Mouse (Mus musculus): ENCODE results near the gene Olfr1040.
"Not testable (repeated sequence)": the region's sequence is repeated elsewhere in the genome, so short reads cannot be mapped to it uniquely, and the experiment has no call there.

Olfr1040 gene

DNA sequence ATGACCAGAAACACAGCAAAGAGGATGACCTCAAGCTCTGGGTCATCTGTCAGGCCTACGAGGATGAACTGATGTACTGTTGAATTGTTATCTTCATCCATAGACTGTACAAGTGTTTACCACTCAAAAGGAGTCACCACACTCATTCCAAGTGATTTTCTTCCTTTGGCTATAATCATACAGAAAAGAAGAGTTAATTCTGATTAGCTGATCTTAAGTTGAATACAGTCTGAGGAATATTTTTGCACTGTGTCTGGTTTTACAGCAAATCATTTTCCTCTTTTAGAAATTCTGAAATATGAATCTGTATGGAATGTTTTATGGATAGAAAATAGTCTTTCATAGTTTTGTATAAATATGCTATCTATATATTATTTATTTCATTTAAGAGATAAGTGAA, at the start of gene Olfr1040:
Gene Olfr1040, minus strand, starts transcription at position 101 of the 400 bp plus-strand sequence.
- DNase-seq (ENCODE audit: low spot score): no peak

GRCm38 (mm10) chr2:86195863-86196262, 49.3 kb upstream of the Olfr1040 start:
- no peak for DNase-seq (ENCODE audit: low spot score)

DNA sequence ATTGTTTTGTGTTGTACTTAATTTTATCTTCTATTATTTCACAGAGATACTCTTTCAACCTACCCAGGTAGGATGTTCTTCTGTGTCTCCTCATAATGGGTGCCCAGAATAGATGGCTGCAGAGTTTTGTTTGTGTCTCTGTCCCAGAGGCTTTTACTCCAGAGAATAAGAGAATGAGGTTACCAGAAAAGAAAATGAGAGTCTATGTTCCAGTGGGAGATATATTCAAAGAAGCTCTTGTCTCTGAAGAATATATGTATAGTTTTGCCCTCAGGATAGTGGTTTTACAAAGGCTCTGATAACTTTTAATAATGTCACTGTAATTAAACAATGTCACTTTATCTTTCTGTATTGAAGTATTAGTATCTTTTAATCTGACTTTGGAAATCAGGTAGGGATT, 39.1 kb upstream of the Olfr1040 start, which contains the start of gene Olfr52:
Gene Olfr52, minus strand, starts transcription at position 101 of the 400 bp plus-strand sequence.
- DNase-seq (ENCODE audit: low spot score): no peak

- no peak for DNase-seq (ENCODE audit: low spot score)
Observed at GRCm38 (mm10) chr2:86179950-86180349, 33.4 kb upstream of the Olfr1040 start.

GRCm38 (mm10) chr2:86177720-86178119, 31.2 kb upstream of the Olfr1040 start, which contains the start of gene Olfr1044:
Olfr1044 (minus strand) TSS chr2:86177820.
- DNase-seq (ENCODE audit: low spot score): no peak

DNA sequence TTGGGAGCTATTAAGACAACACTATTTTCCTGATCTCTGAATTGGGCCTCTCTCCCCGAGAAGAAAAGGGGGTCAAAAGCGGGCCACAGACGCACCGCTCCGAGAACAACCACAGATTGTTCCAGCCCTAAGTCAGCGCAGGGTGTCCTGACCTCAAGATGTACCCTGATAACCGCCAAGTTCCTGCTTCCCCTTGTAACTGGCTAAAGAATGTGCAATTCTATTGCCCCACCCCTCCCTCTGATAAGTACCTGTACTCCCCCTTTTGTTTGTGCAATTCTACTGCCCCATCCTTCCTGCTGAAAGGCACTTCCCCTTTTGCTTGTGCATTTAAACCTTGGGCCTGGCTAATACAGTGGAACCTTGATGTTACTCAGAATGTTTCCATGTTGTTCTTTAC, 28.9 kb upstream of the Olfr1040 start:
- DNase-seq (ENCODE audit: low spot score): not testable (repeated sequence)

DNA sequence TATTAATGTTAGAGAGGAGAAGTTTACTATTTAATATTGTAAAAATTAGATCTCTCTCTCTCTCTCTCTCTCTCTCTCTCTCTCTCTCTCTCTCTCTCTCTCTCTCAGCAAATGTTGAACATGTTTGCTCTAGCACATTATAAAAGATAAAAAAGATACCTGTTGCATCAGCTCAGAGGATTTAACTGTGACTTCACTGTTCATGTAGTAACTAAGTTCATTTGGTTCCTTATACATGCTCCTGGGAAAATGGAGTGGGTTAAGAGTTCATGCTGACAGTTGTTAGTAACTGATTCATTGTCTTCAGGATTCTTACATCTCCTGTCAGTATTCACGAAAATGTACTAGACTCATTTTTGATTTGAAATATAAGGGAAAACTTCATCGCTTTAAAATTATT, 20.9 kb upstream of the Olfr1040 start, which contains the start of gene Olfr1043:
Gene Olfr1043, minus strand, starts transcription at position 101 of the 400 bp plus-strand sequence.
- DNase-seq (ENCODE audit: low spot score): no peak

DNA sequence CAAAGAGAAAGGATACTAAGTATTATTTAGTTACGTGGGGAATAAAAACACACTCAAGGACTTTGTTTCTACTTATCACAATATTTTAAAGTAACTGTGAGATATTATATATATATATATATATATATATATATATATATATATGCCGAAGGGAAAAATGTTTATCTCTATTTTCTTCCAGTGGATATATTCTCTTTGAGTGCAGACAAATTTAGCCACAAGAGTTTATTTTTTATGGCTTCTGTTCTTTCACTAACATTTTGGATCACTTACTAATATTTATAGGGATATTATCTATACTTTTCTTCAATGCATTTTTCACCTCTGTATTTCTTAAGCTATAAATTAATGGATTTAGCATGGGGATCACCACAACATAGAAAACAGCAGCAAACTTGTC, 15.2 kb upstream of the Olfr1040 start, which contains the start of gene Olfr1042:
Gene Olfr1042, minus strand, starts transcription at position 101 of the 400 bp plus-strand sequence.
- no peak for DNase-seq (ENCODE audit: low spot score)

- no peak for DNase-seq (ENCODE audit: low spot score)
Observed at GRCm38 (mm10) chr2:86135828-86136227, 10.7 kb downstream of the Olfr1040 start, which contains the start of gene Olfr1039. Olfr1039 (minus strand) TSS chr2:86135928.
